ENCODE assay signal across 8 mouse cellular contexts in genomic region chr13:41571368-41572350, GRCm38 (mm10). TPM values are rescaled to one million over a fixed set of nuclear protein-coding genes. Genes with fewer than 3 reads are reported as not detected.
DNase-seq lines count a peak whose midpoint lies in the region; ATAC-seq and TF ChIP-seq lines count a peak whose summit lies in the region.

No protein-coding gene starts in this region.

- 65% methylated on average over 13 of the region's 13 CpGs for WGBS in heart, adult 2 months
- WGBS in heart, embryonic 10.5 days, result 47% methylated on average over 13 of the region's 13 CpGs
- 5% methylated on average over 13 of the region's 13 CpGs for WGBS in forebrain, embryonic 15.5 days
- WGBS in hindbrain, embryonic 13.5 days, result 21% methylated on average over 13 of the region's 13 CpGs
- 26% methylated on average over 13 of the region's 13 CpGs for WGBS in midbrain, embryonic 10.5 days

- H3K36me3 ChIP-seq in heart, adult 2 months (ENCODE audit: control insufficient read depth, insufficient read depth, low read length), result no peaks in the 10 kb centered on the region
- no peaks in the 10 kb centered on the region for H3K36me3 ChIP-seq in heart, embryonic 10.5 days
- no peaks in the 10 kb centered on the region for H3K36me3 ChIP-seq in forebrain, embryonic 15.5 days
- no peaks in the 10 kb centered on the region for H3K36me3 ChIP-seq in hindbrain, embryonic 13.5 days
- H3K36me3 ChIP-seq in midbrain, embryonic 10.5 days, result no peaks in the 10 kb centered on the region

- no peaks in the 10 kb centered on the region for H3K4me1 ChIP-seq in heart, adult 2 months (ENCODE audit: control insufficient read depth, insufficient read depth, low read length)
- H3K4me1 ChIP-seq in heart, embryonic 10.5 days, result no peaks in the 10 kb centered on the region
- peaks cover 9% of the 10 kb centered on the region for H3K4me1 ChIP-seq in forebrain, embryonic 15.5 days
- H3K4me1 ChIP-seq in hindbrain, embryonic 13.5 days (replicated peaks), result peaks cover 9% of the 10 kb centered on the region
- peaks cover 8% of the 10 kb centered on the region for H3K4me1 ChIP-seq in midbrain, embryonic 10.5 days

- TF ChIP-seq EP300 in heart, adult 2 months (IDR thresholded peaks at IDR 0.05; ENCODE audit: insufficient read depth, low read depth, low read length), result 0 out of 2 replicates have a peak, but pooled peaks have one; percentile 65

- no peaks in the 10 kb centered on the region for H3K79me2 ChIP-seq in heart, adult 2 months (replicated peaks; ENCODE audit: control insufficient read depth, insufficient read depth, low read length)

- H3K9ac ChIP-seq in heart, adult 2 months (ENCODE audit: low read depth, low read length), result no peak overlapping the region
- 0 out of 2 replicates have a peak overlapping the region, but pooled peaks have one; percentile 25 for H3K9ac ChIP-seq in forebrain, embryonic 15.5 days (replicated peaks)
- H3K9ac ChIP-seq in hindbrain, embryonic 13.5 days, result peak overlapping the region; percentile 35; the same call in 1 of the 2 replicates

- H3K4me3 ChIP-seq in heart, adult 2 months, result no peak overlapping the region
- H3K4me3 ChIP-seq in heart, embryonic 10.5 days, result no peak overlapping the region
- H3K4me3 ChIP-seq in forebrain, embryonic 15.5 days, result 0 out of 2 replicates have a peak overlapping the region, but pooled peaks have one; percentile 1
- peak overlapping the region; percentile 7; the same call in 1 of the 2 replicates for H3K4me3 ChIP-seq in hindbrain, embryonic 13.5 days
- H3K4me3 ChIP-seq in midbrain, embryonic 10.5 days, result 0 out of 2 replicates have a peak overlapping the region, but pooled peaks have one; percentile 11

- peak; percentile 49 to 61 for DNase-seq in heart, adult 2 months
- DNase-seq in heart, embryonic 10.5 days (ENCODE audit: low spot score), result no peak
- peak; percentile 51 for DNase-seq in cerebellum, adult 11-12 months
- DNase-seq in left cerebral cortex, adult 11 months (ENCODE audit: low spot score), result peak; percentile 89
- peak; percentile 72 for DNase-seq in midbrain, embryonic 10.5 days (ENCODE audit: low spot score)
- peak; percentile 59 for DNase-seq in right cerebral cortex, postnatal 25 days

- intact Hi-C loops in heart, adult 2 months (cut with DNase I), result loop anchor here (1.0 to 5.0 kb wide), 5 partner anchors 63 to 288 kb away; no protein-coding TSS in a partner anchor

- H3K9me3 ChIP-seq in heart, embryonic 10.5 days, result no peaks in the 10 kb centered on the region
- peaks cover 3% of the 10 kb centered on the region; the same call in 1 of the 2 replicates for H3K9me3 ChIP-seq in forebrain, embryonic 15.5 days
- peaks cover 5% of the 10 kb centered on the region; the same call in 1 of the 2 replicates for H3K9me3 ChIP-seq in hindbrain, embryonic 13.5 days
- H3K9me3 ChIP-seq in midbrain, embryonic 10.5 days (replicated peaks), result no peaks in the 10 kb centered on the region; the same call in 1 of the 2 replicates

- TF ChIP-seq POLR2A in heart, adult 2 months (IDR thresholded peaks at IDR 0.05; ENCODE audit: insufficient read depth, low read depth, low read length), result no peak

- peak; percentile 62 for ATAC-seq in forebrain, embryonic 15.5 days (replicated peaks)
- ATAC-seq in hindbrain, embryonic 13.5 days (ENCODE audit: low FRiP score), result peak; percentile 59; the same call in 1 of the 2 replicates

- TF ChIP-seq CTCF in heart, adult 2 months (IDR thresholded peaks at IDR 0.05), result peak; percentile 98

- peak overlapping the region; percentile 31 for H3K4me2 ChIP-seq in forebrain, embryonic 15.5 days (replicated peaks)
- peak overlapping the region; percentile 42 for H3K4me2 ChIP-seq in hindbrain, embryonic 13.5 days

- no peak overlapping the region for H3K27ac ChIP-seq in heart, adult 2 months
- H3K27ac ChIP-seq in heart, embryonic 10.5 days, result no peak overlapping the region
- H3K27ac ChIP-seq in forebrain, embryonic 15.5 days (replicated peaks), result no peak overlapping the region
- H3K27ac ChIP-seq in hindbrain, embryonic 13.5 days, result peak overlapping the region; percentile 30; the same call in 1 of the 2 replicates
- no peak overlapping the region for H3K27ac ChIP-seq in midbrain, embryonic 10.5 days (replicated peaks)

- no peaks in the 10 kb centered on the region for H3K27me3 ChIP-seq in heart, adult 2 months (ENCODE audit: control insufficient read depth, insufficient read depth, low read length)
- peaks cover 14% of the 10 kb centered on the region; the same call in 1 of the 2 replicates for H3K27me3 ChIP-seq in heart, embryonic 10.5 days (ENCODE audit: insufficient read depth, poor library complexity, severe bottlenecking)
- no peaks in the 10 kb centered on the region; the same call in 1 of the 2 replicates for H3K27me3 ChIP-seq in forebrain, embryonic 15.5 days
- no peaks in the 10 kb centered on the region for H3K27me3 ChIP-seq in hindbrain, embryonic 13.5 days
- no peaks in the 10 kb centered on the region for H3K27me3 ChIP-seq in midbrain, embryonic 10.5 days (ENCODE audit: low read depth, poor library complexity, severe bottlenecking)

RNA-seq across cellular contexts. Expression of gene Tmem170b, which starts 34.0 kb away (rescaled TPM):
- 10 to 100 TPM; 22.0 to 27.1 TPM for total RNA-seq in heart, adult 2 months (2021)
- polyA plus RNA-seq in heart, adult 2 months (2012; rRNA removed), result 3.6 and 7.1 TPM in 2 replicates
- 11.5 and 15.5 TPM in 2 replicates for polyA plus RNA-seq in heart, embryonic 10.5 days (2016; fragmentation: Nextera tagmentation; extraction: Ambion mirVana)
- 43.4 and 46.0 TPM in 2 replicates for polyA plus RNA-seq in forebrain, embryonic 15.5 days (2015; fragmentation: Nextera tagmentation; extraction: Ambion mirVana)
- polyA plus RNA-seq in hindbrain, embryonic 13.5 days (2015; fragmentation: Nextera tagmentation; extraction: Ambion mirVana), result 37.8 and 37.9 TPM in 2 replicates
- 13.4 and 19.5 TPM in 2 replicates for polyA plus RNA-seq in midbrain, embryonic 10.5 days (2016; fragmentation: Nextera tagmentation; extraction: Ambion mirVana)

Comparison
In these comparisons a context has a peak if more than half of its experiments do, and no peak if none do; other contexts are left out.
1. H3K4me3 ChIP-seq: peak in forebrain, embryonic 15.5 days (single experiment), hindbrain, embryonic 13.5 days (single experiment) and midbrain, embryonic 10.5 days (single experiment); none in heart, adult 2 months (single experiment) and heart, embryonic 10.5 days (single experiment).